Mouse (Mus musculus) kidney, postnatal 0 days (tissue): ENCODE results near the gene Ccdc36. TPM values are rescaled to one million over a fixed set of nuclear protein-coding genes. Genes with fewer than 3 reads are reported as not detected.

Experiments
- ATAC-seq: fragments of 200-750 bp; cut with Nextera tagmentation; replicated peaks from 2 replicates; pipeline ENCODE4 v1.8.0; 2017; ENCODE audit warnings: low read depth, moderate number of reproducible peaks, moderate TSS enrichment, moderate library complexity; ENCODE audit not compliant: low FRiP score
- DNase-seq: peaks from one replicate; pipeline ENCODE4 v3.0.0-alpha.2; 2016; ENCODE audit warnings: low spot score
- H3K27ac ChIP-seq: fragments of 300-500 bp; sonication (generic); 2 replicates; pipeline ENCODE4 v1.5.1; 2014; ENCODE audit warnings: mild to moderate bottlenecking
- H3K27me3 ChIP-seq: fragments of 300-500 bp; sonication (generic); 2 replicates; pipeline ENCODE4 v1.6.1; 2014; ENCODE audit warnings: low read length, mixed read lengths; ENCODE audit not compliant: insufficient read depth
- H3K36me3 ChIP-seq: fragments of 300-500 bp; sonication (generic); 2 replicates; pipeline ENCODE4 v1.6.1; 2014; ENCODE audit warnings: low read length, mixed read lengths; ENCODE audit not compliant: insufficient read depth
- H3K4me1 ChIP-seq: fragments of 300-500 bp; sonication (generic); replicated peaks from 2 replicates; pipeline ENCODE4 v1.6.1; 2014; ENCODE audit warnings: antibody characterized with exemption, low read length, mixed read lengths; ENCODE audit not compliant: insufficient read depth
- H3K4me2 ChIP-seq: fragments of 300-500 bp; sonication (generic); 2 replicates; pipeline ENCODE4 v1.6.1; 2014; ENCODE audit warnings: mild to moderate bottlenecking, low read length, moderate library complexity, mixed read lengths
- H3K4me3 ChIP-seq: fragments of 300-500 bp; sonication (generic); replicated peaks from 2 replicates; pipeline ENCODE4 v1.5.1; 2014; ENCODE audit warnings: low read depth, low read length
- H3K9ac ChIP-seq: fragments of 300-500 bp; sonication (generic); 2 replicates; pipeline ENCODE4 v1.6.1; 2014; ENCODE audit warnings: low read depth, low read length
- H3K9me3 ChIP-seq: fragments of 300-500 bp; sonication (generic); replicated peaks from 2 replicates; pipeline ENCODE4 v1.6.1; 2016; ENCODE audit warnings: low read length, inconsistent platforms, mixed read lengths
- CTCF ChIP-seq: IDR thresholded peaks from 2 replicates; pipeline ENCODE4 v1.5.1; 2016; ENCODE audit warnings: antibody characterized with exemption, low read depth, mild to moderate bottlenecking, moderate library complexity
- WGBS: fragments of 180-500 bp; shearing (Covaris S2); extraction: QIAGEN DNeasy Blood & Tissue Kit; methylation state at CpG from one replicate; pipeline ENCODE4 v1.1.7; 2014; 5-methylcytosine and 5-hydroxymethylcytosine counted together
- polyA plus RNA-seq: library from polyadenylated mRNA; unstranded; fragments of >200 nt; fragmentation: Nextera tagmentation; extraction: Ambion mirVana; gene quantifications from 2 replicates; pipeline ENCODE4 v1.2.1, GENCODE M21; 2015

Gene Ccdc36
- polyA plus RNA-seq, 1 experiment from 2014 or later: 0.96 TPM

GRCm38 (mm10) chr9:108454429-108454828 is 26.1 kb upstream of the Ccdc36 start:
- no peaks in the 10 kb centered on the region for H3K9me3 ChIP-seq
- no peak overlapping the region for H3K27ac ChIP-seq
- H3K9ac ChIP-seq: no peak overlapping the region
- no peaks in the 10 kb centered on the region for H3K36me3 ChIP-seq
- H3K27me3 ChIP-seq: no peaks in the 10 kb centered on the region
- no peak for DNase-seq
- no peak overlapping the region for H3K4me3 ChIP-seq
- WGBS: 89% methylated on average over 6 of the region's 6 CpGs
- no peak for TF ChIP-seq CTCF
- no peak for ATAC-seq
- peaks cover 8% of the 10 kb centered on the region; the same call in 1 of the 2 replicates for H3K4me1 ChIP-seq
- H3K4me2 ChIP-seq: no peak overlapping the region

DNA sequence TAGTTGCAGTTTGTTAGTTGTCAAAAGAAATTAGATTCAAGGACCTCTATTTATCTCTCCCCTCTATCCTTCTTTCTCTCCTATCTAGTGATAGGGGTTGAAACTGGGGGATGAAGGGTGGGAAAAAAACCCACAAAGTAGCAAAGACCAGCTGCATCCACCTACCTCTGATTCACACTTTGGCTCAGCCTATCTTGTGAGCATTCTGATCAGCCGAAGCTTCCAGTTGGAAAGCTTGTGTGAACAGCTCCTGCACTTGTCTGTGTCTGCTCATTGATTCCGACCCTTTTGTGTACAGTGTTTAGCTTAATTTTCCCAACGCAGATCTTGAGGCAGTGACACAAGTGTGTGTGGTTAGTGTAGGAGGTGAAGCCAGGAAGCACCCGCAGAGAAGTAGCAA is 25.2 kb upstream of the Ccdc36 start:
- Histone ChIP-seq H3K27me3 (no peaks in the 10 kb centered on the region), H3K4me2 (0 out of 2 replicates have a peak overlapping the region, but pooled peaks have one; percentile 95), H3K9ac (peak overlapping the region; percentile 19; the same call in 1 of the 2 replicates), H3K4me1 (peaks cover 8% of the 10 kb centered on the region; the same call in 1 of the 2 replicates), H3K27ac (no peak overlapping the region), H3K9me3 (no peaks in the 10 kb centered on the region), H3K36me3 (no peaks in the 10 kb centered on the region), H3K4me3 (no peak overlapping the region)
- WGBS: 81% methylated on average over 4 of the region's 4 CpGs
- DNase-seq: no peak
- no peak for ATAC-seq
- no peak for TF ChIP-seq CTCF

- no peak for TF ChIP-seq CTCF
- Histone ChIP-seq H3K9ac (peak overlapping the region; percentile 69), H3K4me3 (peak overlapping the region; percentile 61), H3K27me3 (no peaks in the 10 kb centered on the region), H3K36me3 (no peaks in the 10 kb centered on the region), H3K4me1 (peaks cover 8% of the 10 kb centered on the region; the same call in 1 of the 2 replicates), H3K4me2 (peak overlapping the region; percentile 95), H3K9me3 (no peaks in the 10 kb centered on the region), H3K27ac (peak overlapping the region; percentile 54; the same call in 1 of the 2 replicates)
- WGBS: 41% methylated on average over 6 of the region's 6 CpGs
- no peak for DNase-seq
- no peak for ATAC-seq
These were observed 24.6 kb upstream of the Ccdc36 start for GRCm38 (mm10) chr9:108452911-108453310.

DNA sequence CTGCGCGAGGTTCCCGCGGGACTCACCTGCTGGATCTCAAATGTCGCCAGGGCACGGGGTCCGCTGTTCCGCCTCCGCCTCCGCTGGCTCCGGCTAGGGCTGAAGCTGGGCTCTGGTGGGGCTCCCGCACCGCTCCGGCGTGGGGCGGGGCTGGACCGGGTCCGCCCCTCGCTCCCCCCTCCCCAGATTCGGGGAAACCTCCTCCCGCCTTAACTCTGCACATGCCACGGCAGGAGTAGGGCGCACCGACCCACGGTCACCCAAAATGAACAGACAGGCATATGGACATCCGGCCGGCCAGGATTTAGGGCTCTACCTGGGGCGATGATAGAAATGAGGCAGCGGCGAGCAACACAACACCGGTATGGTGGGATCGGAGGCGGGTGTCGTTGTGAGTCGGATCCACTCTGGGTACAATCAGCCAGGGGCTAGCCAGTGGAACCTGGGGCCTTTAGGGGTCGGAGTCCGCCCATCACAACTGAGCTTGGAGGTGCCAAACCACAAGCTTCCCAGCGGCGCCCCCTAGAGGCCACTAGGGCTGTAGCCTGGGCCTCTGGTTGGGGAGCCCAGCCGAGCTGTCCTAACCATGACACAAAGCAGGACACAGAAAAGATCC is 24.1 kb upstream of the Ccdc36 start:
- Histone ChIP-seq H3K27me3 (no peaks in the 10 kb centered on the region), H3K9me3 (no peaks in the 10 kb centered on the region), H3K4me1 (peaks cover 8% of the 10 kb centered on the region; the same call in 1 of the 2 replicates), H3K4me3 (peak overlapping the region; percentile 61), H3K27ac (peak overlapping the region; percentile 54), H3K36me3 (no peaks in the 10 kb centered on the region), H3K9ac (peak overlapping the region; percentile 69), H3K4me2 (peak overlapping the region; percentile 95)
- ATAC-seq (peak; percentile 85), DNase-seq (peak; percentile 93)
- TF ChIP-seq CTCF: peak; percentile 94
- WGBS: under 1% methylated on average over 40 of the region's 40 CpGs

DNA sequence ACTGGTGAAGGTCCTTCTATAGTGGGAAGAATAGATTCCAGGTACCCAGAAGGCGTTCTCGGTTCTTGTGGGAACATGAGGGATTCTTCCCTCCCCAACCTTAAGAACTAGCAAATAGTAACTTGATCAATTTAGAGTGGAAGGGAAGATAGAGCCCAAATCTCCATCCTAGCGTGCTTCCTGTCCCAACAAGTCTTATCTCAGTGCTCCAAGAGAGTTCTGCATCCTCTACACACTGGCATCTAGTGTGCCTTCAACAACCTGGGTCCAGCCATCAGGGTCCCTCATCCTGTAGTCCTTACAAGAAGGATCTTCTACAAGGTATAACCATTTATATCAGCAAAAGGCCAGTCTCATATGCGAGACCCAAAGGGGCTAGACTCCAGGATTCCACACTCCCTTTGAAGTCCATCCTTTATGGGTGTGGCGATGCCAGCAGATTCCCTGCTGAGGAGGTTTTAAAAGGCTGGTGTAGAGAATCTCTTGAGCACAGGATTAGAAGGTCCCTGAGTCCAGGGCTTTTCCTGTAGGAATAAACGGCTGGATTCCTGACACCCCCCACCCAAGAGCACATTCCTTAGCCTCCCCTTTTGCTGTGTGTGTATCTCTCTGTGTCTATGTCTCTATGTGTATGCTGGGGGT is 23.4 kb upstream of the Ccdc36 start:
- peak overlapping the region; percentile 69 for H3K9ac ChIP-seq
- peak overlapping the region; percentile 95 for H3K4me2 ChIP-seq
- DNase-seq (no peak), ATAC-seq (no peak)
- no peaks in the 10 kb centered on the region for H3K27me3 ChIP-seq
- TF ChIP-seq CTCF: no peak
- 53% methylated on average over 6 of the region's 6 CpGs for WGBS
- no peaks in the 10 kb centered on the region for H3K9me3 ChIP-seq
- peaks cover 8% of the 10 kb centered on the region; the same call in 1 of the 2 replicates for H3K4me1 ChIP-seq
- H3K36me3 ChIP-seq: no peaks in the 10 kb centered on the region
- peak overlapping the region; percentile 54 for H3K27ac ChIP-seq
- peak overlapping the region; percentile 61 for H3K4me3 ChIP-seq

DNA sequence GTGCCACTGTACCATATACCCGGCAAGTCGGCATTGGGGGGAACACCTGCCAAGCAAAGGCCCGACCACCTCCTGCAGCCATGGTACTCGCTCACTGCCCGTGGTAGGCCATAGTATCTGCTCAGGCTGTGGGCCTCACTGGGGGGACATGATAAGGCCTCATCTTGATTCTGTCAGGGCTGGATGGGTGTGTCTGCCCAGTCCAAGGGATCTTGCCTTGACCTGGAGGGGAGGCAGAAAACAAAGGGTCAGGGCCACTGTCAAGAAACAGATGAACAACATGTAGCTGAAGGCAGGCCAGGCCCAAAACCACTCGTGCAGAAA is 22.8 kb upstream of the Ccdc36 start:
- ATAC-seq (no peak), DNase-seq (no peak)
- peaks cover 8% of the 10 kb centered on the region; the same call in 1 of the 2 replicates for H3K4me1 ChIP-seq
- no peak for TF ChIP-seq CTCF
- no peak overlapping the region for H3K27ac ChIP-seq
- no peaks in the 10 kb centered on the region for H3K36me3 ChIP-seq
- no peak overlapping the region for H3K4me3 ChIP-seq
- H3K4me2 ChIP-seq: 0 out of 2 replicates have a peak overlapping the region, but pooled peaks have one; percentile 4
- H3K9ac ChIP-seq: peak overlapping the region; percentile 18; the same call in 1 of the 2 replicates
- no peaks in the 10 kb centered on the region for H3K27me3 ChIP-seq
- no peaks in the 10 kb centered on the region for H3K9me3 ChIP-seq
- WGBS: 86% methylated on average over 6 of the region's 6 CpGs
